Mouse (Mus musculus): ENCODE results near the gene Mxra8. TPM values are rescaled to one million over a fixed set of nuclear protein-coding genes. Genes with fewer than 3 reads are reported as not detected.
A peak's percentile ranks its signal among the peaks of the same experiment; 100 is the strongest.

Mxra8 gene
- total RNA-seq, 1 experiment from 2014 or later: 13.4 TPM

DNA sequence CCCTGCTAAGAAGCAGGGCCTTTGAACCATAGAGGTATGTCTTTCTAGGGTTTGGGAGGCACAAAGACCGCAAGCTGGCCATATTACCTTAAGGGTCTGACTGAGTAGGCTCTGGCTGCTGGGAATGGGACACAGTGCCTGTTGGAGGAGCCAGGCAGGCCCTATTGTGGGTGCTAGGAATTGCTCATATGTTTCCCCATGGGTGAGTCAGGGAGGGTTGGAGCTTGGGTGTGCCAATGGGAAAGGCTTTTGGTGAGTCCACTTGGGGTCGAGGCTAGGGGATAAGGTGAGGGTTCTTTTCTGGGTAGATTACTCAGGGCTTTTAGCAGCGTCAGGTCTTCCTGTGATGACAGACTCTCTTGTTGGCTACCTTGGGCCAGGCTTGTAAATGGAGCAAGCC is 11.9 kb downstream of the Mxra8 start:
- no peak for ATAC-seq (replicated peaks in 1 of 2; ENCODE audit: insufficient read depth in 1 of 2, low FRiP score in 2 of 2, low TSS enrichment in 1 of 2, low read depth in 1 of 2, poor library complexity in 2 of 2, severe bottlenecking in 2 of 2)

GRCm38 (mm10) chr4:155851951-155852411 is 12.5 kb downstream of the Mxra8 start:
- ATAC-seq (replicated peaks in 1 of 2; ENCODE audit: insufficient read depth in 1 of 2, low FRiP score in 2 of 2, low TSS enrichment in 1 of 2, low read depth in 1 of 2, poor library complexity in 2 of 2, severe bottlenecking in 2 of 2): no peak

GRCm38 (mm10) chr4:155853421-155853820 is 13.9 kb downstream of the Mxra8 start:
- ATAC-seq (replicated peaks in 1 of 2; ENCODE audit: insufficient read depth in 1 of 2, low FRiP score in 2 of 2, low TSS enrichment in 1 of 2, low read depth in 1 of 2, poor library complexity in 2 of 2, severe bottlenecking in 2 of 2): no peak

GRCm38 (mm10) chr4:155854991-155855390 is 15.5 kb downstream of the Mxra8 start:
- ATAC-seq (replicated peaks in 1 of 2; ENCODE audit: insufficient read depth in 1 of 2, low FRiP score in 2 of 2, low TSS enrichment in 1 of 2, low read depth in 1 of 2, poor library complexity in 2 of 2, severe bottlenecking in 2 of 2): no peak

DNA sequence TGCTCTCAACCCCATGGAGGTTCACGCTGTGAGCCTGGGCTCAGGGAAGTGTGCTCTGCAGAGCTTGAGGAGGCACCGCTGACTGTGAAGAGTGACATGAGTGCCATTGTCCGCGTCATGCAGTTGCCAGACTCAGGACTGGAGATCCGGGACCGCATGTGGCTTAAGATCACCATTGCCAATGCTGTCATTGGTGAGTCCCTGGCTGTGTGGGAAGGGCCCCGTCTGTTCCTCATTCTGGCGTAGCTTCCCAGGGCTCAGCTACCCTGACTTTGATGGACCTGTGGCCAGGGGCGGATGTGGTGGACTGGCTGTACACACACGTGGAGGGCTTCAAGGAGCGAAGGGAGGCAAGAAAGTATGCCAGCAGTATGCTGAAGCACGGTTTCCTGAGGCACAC is 16.6 kb downstream of the Mxra8 start:
- 0 out of 4 replicates have a peak, but pooled peaks of 1 of the 2 experiments have one; percentile 11 for ATAC-seq (replicated peaks in 1 of 2; ENCODE audit: insufficient read depth in 1 of 2, low FRiP score in 2 of 2, low TSS enrichment in 1 of 2, low read depth in 1 of 2, poor library complexity in 2 of 2, severe bottlenecking in 2 of 2)

DNA sequence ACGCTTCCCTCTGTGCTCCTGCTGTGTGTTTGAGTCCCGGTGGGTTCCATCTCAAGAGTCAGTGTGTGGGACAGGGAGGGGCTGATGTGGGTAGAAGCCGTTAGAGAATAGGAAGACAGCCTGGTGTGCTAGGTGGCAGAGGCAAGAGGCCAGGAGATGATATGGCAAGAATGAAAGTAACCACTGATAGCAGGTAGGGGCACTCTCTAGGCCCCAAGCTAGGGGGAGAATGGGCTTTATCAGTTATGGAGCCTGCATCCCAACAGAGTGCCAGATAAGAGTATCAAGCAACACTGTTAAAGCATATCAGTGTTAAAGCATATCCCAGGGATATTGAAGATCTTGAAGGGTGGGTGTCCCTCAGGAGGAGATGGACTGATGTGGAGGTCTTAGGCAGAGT is 17.4 kb downstream of the Mxra8 start:
- ATAC-seq (replicated peaks in 1 of 2; ENCODE audit: insufficient read depth in 1 of 2, low FRiP score in 2 of 2, low TSS enrichment in 1 of 2, low read depth in 1 of 2, poor library complexity in 2 of 2, severe bottlenecking in 2 of 2): no peak

DNA sequence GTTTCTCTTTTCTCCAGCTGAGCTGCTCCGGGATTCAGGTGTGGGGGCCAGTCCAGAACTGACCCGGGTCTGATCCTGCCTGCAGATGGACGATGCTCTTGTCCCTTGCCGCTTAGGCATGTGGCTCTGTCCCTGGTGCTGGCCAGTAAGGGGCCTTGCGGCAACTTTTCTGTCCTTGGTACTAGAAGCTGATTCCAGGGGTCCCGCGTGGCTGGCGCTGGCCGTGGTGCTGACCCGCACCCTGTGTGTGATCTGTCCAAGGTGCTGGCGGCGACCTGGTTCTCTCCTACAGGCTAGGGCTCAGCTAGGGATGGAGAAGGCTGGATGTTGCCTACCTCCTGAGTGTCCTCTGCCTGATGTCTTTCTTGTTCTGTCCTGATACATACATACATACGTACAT is 19.8 kb downstream of the Mxra8 start:
- ATAC-seq (replicated peaks in 1 of 2; ENCODE audit: insufficient read depth in 1 of 2, low FRiP score in 2 of 2, low TSS enrichment in 1 of 2, low read depth in 1 of 2, poor library complexity in 2 of 2, severe bottlenecking in 2 of 2): peak; percentile 31 to 37; a peak in 1 of 4 replicates

DNA sequence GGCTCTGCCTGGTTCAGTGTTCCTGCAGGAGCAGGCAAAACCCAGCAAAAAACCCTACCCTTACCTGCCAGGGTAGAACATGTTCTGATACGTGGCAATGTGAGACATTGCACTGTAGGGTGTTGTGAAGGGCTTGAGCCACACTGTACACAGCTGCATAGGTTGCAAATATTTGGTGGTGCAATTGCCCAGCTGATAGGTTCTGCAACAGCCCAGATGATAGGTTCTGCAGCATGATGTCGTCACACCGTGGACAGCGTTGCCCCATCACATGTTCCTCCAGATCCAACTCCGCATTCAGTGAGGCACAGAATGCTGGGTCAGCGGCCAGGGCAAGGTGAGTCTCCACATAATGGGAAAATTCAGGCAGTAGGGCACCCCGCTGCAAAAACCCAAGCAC is 22.3 kb downstream of the Mxra8 start:
- ATAC-seq (replicated peaks in 1 of 2; ENCODE audit: insufficient read depth in 1 of 2, low FRiP score in 2 of 2, low TSS enrichment in 1 of 2, low read depth in 1 of 2, poor library complexity in 2 of 2, severe bottlenecking in 2 of 2): peak; percentile 38 to 45; a peak in 1 of 4 replicates

DNA sequence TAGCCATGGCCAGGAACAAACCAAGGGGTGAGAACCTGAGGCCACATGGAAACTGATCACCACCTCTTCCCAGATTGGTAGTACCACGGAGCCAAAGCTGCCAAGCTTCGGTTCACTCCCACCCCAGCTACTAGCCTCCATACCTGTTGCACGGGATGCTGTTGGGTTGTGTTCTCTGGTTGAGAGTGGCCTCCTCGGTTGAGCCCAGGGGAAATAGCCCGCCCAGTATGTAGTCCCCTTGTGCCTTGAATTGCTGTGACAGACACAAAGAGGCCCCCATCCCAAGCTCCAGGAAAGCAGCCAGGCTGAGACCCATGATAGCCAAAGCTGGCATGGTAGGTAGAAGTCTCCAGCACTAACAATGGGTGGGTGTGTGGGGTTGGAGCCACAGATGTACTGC is 23.5 kb downstream of the Mxra8 start, which contains the start of gene Tas1r3:
Tas1r3 (minus strand) TSS at position 362 of the 400 bp plus-strand sequence.
- no peak for ATAC-seq (replicated peaks in 1 of 2; ENCODE audit: insufficient read depth in 1 of 2, low FRiP score in 2 of 2, low TSS enrichment in 1 of 2, low read depth in 1 of 2, poor library complexity in 2 of 2, severe bottlenecking in 2 of 2)

DNA sequence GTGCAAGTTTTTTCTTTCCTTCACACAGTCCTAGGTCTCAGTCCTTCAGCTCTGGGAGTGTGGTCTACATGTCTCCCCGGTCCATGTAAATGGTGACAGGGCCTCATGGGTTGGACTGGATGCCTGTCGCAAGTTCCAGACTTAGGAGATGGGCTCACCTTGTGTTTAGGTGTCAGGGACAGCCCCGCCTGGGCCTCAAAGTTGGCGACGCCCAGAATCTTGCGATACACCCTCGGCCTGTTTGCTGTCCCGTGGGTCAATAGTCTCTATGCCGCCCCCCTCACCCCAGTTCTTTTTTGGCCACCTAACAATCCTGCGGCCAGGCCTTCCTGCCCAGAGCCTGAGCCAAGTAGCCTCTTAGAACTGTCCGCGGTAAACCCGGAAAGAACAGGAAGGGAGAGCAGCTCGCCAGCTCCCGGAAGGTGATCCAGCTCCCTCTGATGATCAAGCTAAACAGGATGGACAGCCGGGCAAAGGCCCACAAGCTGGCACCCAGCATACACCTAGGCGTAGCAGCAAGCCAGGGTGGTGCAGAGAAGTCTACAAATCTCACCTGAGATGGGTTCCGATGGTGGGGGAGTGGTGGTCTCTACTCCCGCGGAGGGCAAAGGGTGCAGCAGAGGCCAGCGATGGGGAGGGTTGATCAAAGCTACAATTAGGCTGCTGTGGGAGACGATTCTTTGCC is 29.3 kb downstream of the Mxra8 start:
- peak; percentile 17 to 19; a peak in 2 of 4 replicates for ATAC-seq (replicated peaks in 1 of 2; ENCODE audit: insufficient read depth in 1 of 2, low FRiP score in 2 of 2, low TSS enrichment in 1 of 2, low read depth in 1 of 2, poor library complexity in 2 of 2, severe bottlenecking in 2 of 2)

DNA sequence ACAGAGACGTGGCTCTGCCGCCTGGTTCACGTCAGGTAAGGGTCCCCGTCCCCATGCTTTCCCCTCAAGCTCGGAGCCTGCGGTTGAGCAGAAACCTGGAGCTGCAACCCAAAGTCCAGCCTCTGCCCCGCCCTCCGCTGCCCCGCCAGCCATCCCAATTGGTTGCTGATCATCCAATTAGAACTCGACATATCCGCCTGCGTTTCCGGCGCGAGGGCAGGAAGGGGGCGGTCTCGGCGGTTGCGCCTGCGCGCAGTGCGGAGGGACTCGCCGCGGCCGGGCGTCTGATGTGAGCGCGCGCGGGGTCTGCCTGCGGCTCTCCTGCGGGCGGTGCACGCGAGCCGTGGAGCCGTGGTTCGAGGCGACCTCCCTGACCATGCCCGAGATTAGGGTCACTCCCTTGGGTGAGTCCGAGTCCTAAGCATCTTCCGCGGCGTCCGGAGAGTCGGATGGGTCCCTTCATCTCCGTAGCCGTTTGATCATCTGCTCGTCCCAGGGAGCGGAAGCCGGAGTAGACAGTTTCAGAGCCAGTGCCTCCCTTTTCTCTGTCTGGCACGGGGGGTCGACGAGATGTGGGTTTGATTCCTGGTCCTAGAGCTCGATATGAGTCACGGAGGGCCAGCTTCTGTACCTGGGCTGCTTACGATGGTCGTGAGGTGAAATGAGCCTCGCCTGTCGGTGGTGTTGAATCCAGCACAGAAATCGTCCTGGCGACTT is 30.0 kb downstream of the Mxra8 start, which contains the start of the genes Cptp and Ints11:
Cptp (minus strand) TSS at position 124 of the 717 bp plus-strand sequence.
Ints11 (plus strand) TSS at position 230 of the 717 bp plus-strand sequence.
- ATAC-seq (replicated peaks in 1 of 2; ENCODE audit: insufficient read depth in 1 of 2, low FRiP score in 2 of 2, low TSS enrichment in 1 of 2, low read depth in 1 of 2, poor library complexity in 2 of 2, severe bottlenecking in 2 of 2): peak; percentile 96 to 99

GRCm38 (mm10) chr4:155871404-155871803 is 31.9 kb downstream of the Mxra8 start:
- ATAC-seq (replicated peaks in 1 of 2; ENCODE audit: insufficient read depth in 1 of 2, low FRiP score in 2 of 2, low TSS enrichment in 1 of 2, low read depth in 1 of 2, poor library complexity in 2 of 2, severe bottlenecking in 2 of 2): no peak

- ATAC-seq (replicated peaks in 1 of 2; ENCODE audit: insufficient read depth in 1 of 2, low FRiP score in 2 of 2, low TSS enrichment in 1 of 2, low read depth in 1 of 2, poor library complexity in 2 of 2, severe bottlenecking in 2 of 2): no peak
Observed at GRCm38 (mm10) chr4:155883587-155883986, 44.1 kb downstream of the Mxra8 start.

GRCm38 (mm10) chr4:155886330-155886729 is 46.9 kb downstream of the Mxra8 start:
- peak in 1 of 2 experiments; percentile 39; a peak in 1 of 4 replicates for ATAC-seq (replicated peaks in 1 of 2; ENCODE audit: insufficient read depth in 1 of 2, low FRiP score in 2 of 2, low TSS enrichment in 1 of 2, low read depth in 1 of 2, poor library complexity in 2 of 2, severe bottlenecking in 2 of 2)

- ATAC-seq (replicated peaks in 1 of 2; ENCODE audit: insufficient read depth in 1 of 2, low FRiP score in 2 of 2, low TSS enrichment in 1 of 2, low read depth in 1 of 2, poor library complexity in 2 of 2, severe bottlenecking in 2 of 2): no peak
Observed at GRCm38 (mm10) chr4:155887674-155888073, 48.2 kb downstream of the Mxra8 start.

GRCm38 (mm10) chr4:155888181-155888580 is 48.7 kb downstream of the Mxra8 start:
- ATAC-seq (replicated peaks in 1 of 2; ENCODE audit: insufficient read depth in 1 of 2, low FRiP score in 2 of 2, low TSS enrichment in 1 of 2, low read depth in 1 of 2, poor library complexity in 2 of 2, severe bottlenecking in 2 of 2): no peak

DNA sequence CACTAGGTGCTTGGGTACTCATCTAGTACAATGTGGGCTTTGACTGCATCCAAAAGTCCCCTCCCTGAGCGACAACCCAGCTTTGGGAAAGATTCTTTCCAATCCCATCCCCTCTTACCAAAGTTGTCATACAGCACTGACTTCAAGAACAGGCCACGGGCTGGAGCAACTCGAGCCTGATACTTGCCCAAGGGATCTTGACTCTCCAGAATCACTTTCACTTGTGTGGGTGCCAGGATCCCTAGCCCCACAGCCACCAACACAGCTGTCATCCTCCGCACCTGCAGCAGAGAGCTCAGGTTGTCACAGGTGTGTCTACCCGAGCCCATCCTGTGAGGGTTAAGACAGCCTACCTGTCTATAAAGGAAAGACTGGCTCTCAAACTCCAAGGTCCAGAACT is 49.8 kb downstream of the Mxra8 start:
- no peak for ATAC-seq (replicated peaks in 1 of 2; ENCODE audit: insufficient read depth in 1 of 2, low FRiP score in 2 of 2, low TSS enrichment in 1 of 2, low read depth in 1 of 2, poor library complexity in 2 of 2, severe bottlenecking in 2 of 2)

DNA sequence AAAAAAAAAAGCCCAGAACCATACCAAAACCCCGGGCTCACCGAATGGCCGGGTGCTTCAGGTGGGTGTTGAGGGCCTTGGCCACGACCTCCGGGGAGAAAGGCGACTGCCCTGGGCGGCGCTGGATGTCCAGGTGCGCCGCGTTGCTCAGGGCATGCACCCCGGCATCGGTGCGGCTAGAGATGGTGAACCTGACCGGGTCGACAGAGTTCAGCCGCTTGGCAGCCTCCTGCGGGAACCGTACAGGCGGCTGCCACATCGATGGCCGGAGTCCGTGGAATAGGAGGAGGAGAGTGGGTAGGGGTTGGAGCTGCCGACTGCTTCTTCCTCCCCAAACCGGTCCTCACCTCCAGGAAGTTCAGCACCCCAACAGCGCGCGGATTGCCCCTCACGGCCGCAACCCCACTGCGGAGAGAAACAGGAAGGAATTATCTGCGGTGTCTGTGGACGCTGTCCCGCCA is 51.6 kb downstream of the Mxra8 start:
- ATAC-seq (replicated peaks in 1 of 2; ENCODE audit: insufficient read depth in 1 of 2, low FRiP score in 2 of 2, low TSS enrichment in 1 of 2, low read depth in 1 of 2, poor library complexity in 2 of 2, severe bottlenecking in 2 of 2): 0 out of 4 replicates have a peak, but pooled peaks of 1 of the 2 experiments have one; percentile 5

All from hematopoietic stem cell, adult 5-6 weeks (primary cell).